ENCODE assay signal across 8 mouse cellular contexts in the genomic region with DNA sequence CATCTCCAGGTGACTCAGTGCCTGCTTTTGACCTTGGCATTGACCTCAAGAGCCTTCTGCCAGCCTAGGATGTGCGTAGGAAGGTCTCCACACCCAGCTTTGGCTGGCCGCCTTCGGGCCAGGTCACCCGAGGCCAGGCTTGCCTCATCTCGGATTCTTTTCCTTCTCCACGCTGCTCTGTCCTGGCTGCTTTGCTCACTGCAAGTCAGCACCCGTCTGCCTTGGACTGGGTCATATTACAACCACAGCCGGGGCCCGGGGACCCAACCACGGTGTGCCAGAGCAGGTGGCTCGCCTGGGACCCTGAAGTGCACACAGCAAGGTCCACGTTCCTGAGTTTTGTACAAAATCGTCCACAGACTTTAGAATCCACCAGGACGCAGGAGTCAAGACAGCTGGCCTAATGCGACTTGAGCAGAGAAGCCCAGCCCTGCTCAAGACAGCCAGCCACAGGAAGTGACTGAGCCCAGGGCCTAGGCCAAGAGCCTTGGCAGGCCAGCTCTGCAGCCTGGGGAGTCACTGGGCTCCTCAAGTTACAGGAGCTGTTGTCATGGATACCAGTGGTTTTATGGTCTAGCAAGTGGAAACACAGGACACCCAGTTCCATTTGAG.
DNase-seq lines count a peak whose midpoint lies in the region; ATAC-seq and TF ChIP-seq lines count a peak whose summit lies in the region.

No protein-coding gene starts in this region.

- 29% methylated on average over 15 of the region's 15 CpGs for WGBS in spleen, adult 2 months
- WGBS in embryonic facial prominence, embryonic 11.5 days, result 12% methylated on average over 15 of the region's 15 CpGs
- 37% methylated on average over 15 of the region's 15 CpGs for WGBS in heart, postnatal 0 days
- WGBS in forebrain, embryonic 16.5 days, result 55% methylated on average over 15 of the region's 15 CpGs

- no peak for TF ChIP-seq EP300 in heart, postnatal 0 days (IDR thresholded peaks at IDR 0.05; ENCODE audit: low read depth)

- H3K4me3 ChIP-seq in spleen, adult 2 months (ENCODE audit: extremely low read depth, insufficient read depth, insufficient read length), result no peak overlapping the region
- no peak overlapping the region for H3K4me3 ChIP-seq in embryonic facial prominence, embryonic 11.5 days (ENCODE audit: low read depth, low read length)
- no peak overlapping the region for H3K4me3 ChIP-seq in heart, postnatal 0 days (ENCODE audit: low read depth, low read length)
- no peak overlapping the region for H3K4me3 ChIP-seq in forebrain, embryonic 16.5 days (replicated peaks; ENCODE audit: low read length)

- H3K9ac ChIP-seq in embryonic facial prominence, embryonic 11.5 days (replicated peaks; ENCODE audit: low read length), result peak overlapping the region; percentile 22; the same call in 1 of the 2 replicates
- H3K9ac ChIP-seq in heart, postnatal 0 days (replicated peaks; ENCODE audit: low read depth, low read length), result no peak overlapping the region
- no peak overlapping the region for H3K9ac ChIP-seq in forebrain, embryonic 16.5 days (replicated peaks; ENCODE audit: low read depth, low read length)

- no peaks in the 10 kb centered on the region for H3K36me3 ChIP-seq in spleen, adult 2 months (ENCODE audit: control insufficient read depth, insufficient read depth, low read length)
- no peaks in the 10 kb centered on the region for H3K36me3 ChIP-seq in embryonic facial prominence, embryonic 11.5 days (replicated peaks; ENCODE audit: control insufficient read depth, insufficient read depth, low read depth, low read length)
- no peaks in the 10 kb centered on the region for H3K36me3 ChIP-seq in heart, postnatal 0 days (replicated peaks; ENCODE audit: control insufficient read depth, insufficient read depth, low read length)
- H3K36me3 ChIP-seq in forebrain, embryonic 16.5 days (ENCODE audit: control insufficient read depth, insufficient read depth), result no peaks in the 10 kb centered on the region

- H3K27me3 ChIP-seq in spleen, adult 2 months (ENCODE audit: control insufficient read depth, insufficient read depth, low read length), result no peaks in the 10 kb centered on the region
- H3K27me3 ChIP-seq in embryonic facial prominence, embryonic 11.5 days (ENCODE audit: control insufficient read depth, insufficient read depth, low read length), result no peaks in the 10 kb centered on the region
- H3K27me3 ChIP-seq in heart, postnatal 0 days (ENCODE audit: control insufficient read depth, insufficient read depth, low read length), result peaks cover 5% of the 10 kb centered on the region
- H3K27me3 ChIP-seq in forebrain, embryonic 16.5 days (replicated peaks; ENCODE audit: control insufficient read depth, insufficient read depth, low read length), result no peaks in the 10 kb centered on the region

- no peak for TF ChIP-seq CTCF in spleen, adult 2 months (IDR thresholded peaks at IDR 0.05; ENCODE audit: extremely low read depth, insufficient read depth, insufficient read length, insufficient replicate concordance)
- no peak for TF ChIP-seq CTCF in heart, postnatal 0 days (IDR thresholded peaks at IDR 0.05; ENCODE audit: low read depth)

- H3K27ac ChIP-seq in spleen, adult 2 months (ENCODE audit: insufficient read depth, low read length), result peak overlapping the region; percentile 34; the same call in 1 of the 2 replicates
- H3K27ac ChIP-seq in embryonic facial prominence, embryonic 11.5 days (replicated peaks; ENCODE audit: low read depth, low read length), result peak overlapping the region; percentile 47
- H3K27ac ChIP-seq in heart, postnatal 0 days (ENCODE audit: low read depth), result peak overlapping the region; percentile 74
- no peak overlapping the region for H3K27ac ChIP-seq in forebrain, embryonic 16.5 days (ENCODE audit: low read length)

- no peak overlapping the region for H3K4me2 ChIP-seq in embryonic facial prominence, embryonic 11.5 days (ENCODE audit: low read depth, low read length)
- no peak overlapping the region for H3K4me2 ChIP-seq in heart, postnatal 0 days (ENCODE audit: low read depth, low read length)
- no peak overlapping the region for H3K4me2 ChIP-seq in forebrain, embryonic 16.5 days (ENCODE audit: low read length)

- H3K9me3 ChIP-seq in embryonic facial prominence, embryonic 11.5 days (replicated peaks; ENCODE audit: control insufficient read depth, low read length), result no peaks in the 10 kb centered on the region
- no peaks in the 10 kb centered on the region for H3K9me3 ChIP-seq in heart, postnatal 0 days (replicated peaks; ENCODE audit: control insufficient read depth, low read length)
- H3K9me3 ChIP-seq in forebrain, embryonic 16.5 days (ENCODE audit: control insufficient read depth, low read length), result no peaks in the 10 kb centered on the region

- TF ChIP-seq POLR2A in spleen, adult 2 months (IDR thresholded peaks at IDR 0.05; ENCODE audit: low read depth, low read length), result no peak

- H3K4me1 ChIP-seq in spleen, adult 2 months (ENCODE audit: control insufficient read depth, insufficient read depth, insufficient read length), result no peaks in the 10 kb centered on the region
- peaks cover 12% of the 10 kb centered on the region for H3K4me1 ChIP-seq in embryonic facial prominence, embryonic 11.5 days (ENCODE audit: control insufficient read depth, insufficient read depth, low read length)
- peaks cover 4% of the 10 kb centered on the region; the same call in 1 of the 2 replicates for H3K4me1 ChIP-seq in heart, postnatal 0 days (ENCODE audit: control insufficient read depth, insufficient read depth)
- peaks cover 3% of the 10 kb centered on the region; the same call in 1 of the 2 replicates for H3K4me1 ChIP-seq in forebrain, embryonic 16.5 days (replicated peaks; ENCODE audit: control insufficient read depth, insufficient read depth, low read length)

- peak; percentile 86 for ATAC-seq in embryonic facial prominence, embryonic 11.5 days (replicated peaks; ENCODE audit: insufficient number of reproducible peaks, low FRiP score, low TSS enrichment, low read depth)
- ATAC-seq in heart, postnatal 0 days (ENCODE audit: insufficient read depth, low read depth), result peak; percentile 83
- no peak for ATAC-seq in inflammation-experienced regulatory T-cells, adult 6 months
- no peak for ATAC-seq in forebrain, embryonic 16.5 days

- no peak for DNase-seq in spleen, adult 2 months (ENCODE audit: low read depth in 1 of 2, low spot score in 2 of 2)
- DNase-seq in spleen, postnatal 4 days (ENCODE audit: low spot score in 2 of 2), result no peak
- DNase-seq in embryonic facial prominence, embryonic 11.5 days (ENCODE audit: low spot score), result peak; percentile 86
- peak; percentile 66 for DNase-seq in heart, postnatal 0 days (ENCODE audit: low spot score)
- peak; percentile 51 to 86 for DNase-seq in kidney, postnatal 25 days
- DNase-seq in ovary, adult 18-20 months (ENCODE audit: low spot score), result peak; percentile 68

Comparison
In these comparisons a context has a peak if more than half of its experiments do, and no peak if none do; other contexts are left out.
1. DNase-seq: peak in embryonic facial prominence, embryonic 11.5 days (single experiment), heart, postnatal 0 days (single experiment), kidney, postnatal 25 days (2 of 2) and ovary, adult 18-20 months (single experiment); none in spleen, adult 2 months (0 of 2) and spleen, postnatal 4 days (0 of 2).
2. ATAC-seq: peak in embryonic facial prominence, embryonic 11.5 days (single experiment) and heart, postnatal 0 days (single experiment); none in inflammation-experienced regulatory T-cells, adult 6 months (single experiment) and forebrain, embryonic 16.5 days (single experiment).